Mouse (Mus musculus) central nervous system, embryonic 18 days (tissue): ENCODE data around the gene Adad2. TPM values are rescaled to one million over a fixed set of nuclear protein-coding genes. Genes with fewer than 3 reads are reported as not detected.

ENCODE experiments used
- polyA plus RNA-seq: library from polyadenylated mRNA; depleted of rRNA; stranded (reverse); fragments of >200 nt; gene quantifications from 2 replicates; pipeline ENCODE4 v1.2.3, GENCODE M21; 2012; rRNA removed

The Adad2 gene
- polyA plus RNA-seq: 0.27 and 0.51 TPM in 2 replicates

DNA sequence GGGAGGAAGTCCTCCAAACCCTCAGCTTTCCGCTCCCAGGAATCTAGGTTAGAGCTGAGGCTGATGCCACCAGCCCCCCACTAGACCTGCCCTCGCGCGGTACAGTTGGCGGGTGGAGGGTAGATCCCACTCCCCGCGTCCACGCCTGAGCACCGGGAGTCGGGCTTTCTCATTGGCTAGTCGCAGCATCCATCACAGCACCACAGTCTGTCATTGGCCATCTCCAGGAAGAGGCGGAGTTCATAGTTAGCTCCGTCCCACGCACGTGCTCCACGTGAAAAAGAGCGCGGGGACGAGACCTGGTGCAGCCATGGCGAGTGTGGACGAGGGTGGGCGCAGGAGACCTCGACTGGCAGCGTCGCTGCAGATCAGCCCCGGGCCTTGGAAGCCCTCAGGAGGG, at the start of gene Adad2:
Gene Adad2 (plus strand): TSS at position 277 of the 400 bp plus-strand sequence.

DNA sequence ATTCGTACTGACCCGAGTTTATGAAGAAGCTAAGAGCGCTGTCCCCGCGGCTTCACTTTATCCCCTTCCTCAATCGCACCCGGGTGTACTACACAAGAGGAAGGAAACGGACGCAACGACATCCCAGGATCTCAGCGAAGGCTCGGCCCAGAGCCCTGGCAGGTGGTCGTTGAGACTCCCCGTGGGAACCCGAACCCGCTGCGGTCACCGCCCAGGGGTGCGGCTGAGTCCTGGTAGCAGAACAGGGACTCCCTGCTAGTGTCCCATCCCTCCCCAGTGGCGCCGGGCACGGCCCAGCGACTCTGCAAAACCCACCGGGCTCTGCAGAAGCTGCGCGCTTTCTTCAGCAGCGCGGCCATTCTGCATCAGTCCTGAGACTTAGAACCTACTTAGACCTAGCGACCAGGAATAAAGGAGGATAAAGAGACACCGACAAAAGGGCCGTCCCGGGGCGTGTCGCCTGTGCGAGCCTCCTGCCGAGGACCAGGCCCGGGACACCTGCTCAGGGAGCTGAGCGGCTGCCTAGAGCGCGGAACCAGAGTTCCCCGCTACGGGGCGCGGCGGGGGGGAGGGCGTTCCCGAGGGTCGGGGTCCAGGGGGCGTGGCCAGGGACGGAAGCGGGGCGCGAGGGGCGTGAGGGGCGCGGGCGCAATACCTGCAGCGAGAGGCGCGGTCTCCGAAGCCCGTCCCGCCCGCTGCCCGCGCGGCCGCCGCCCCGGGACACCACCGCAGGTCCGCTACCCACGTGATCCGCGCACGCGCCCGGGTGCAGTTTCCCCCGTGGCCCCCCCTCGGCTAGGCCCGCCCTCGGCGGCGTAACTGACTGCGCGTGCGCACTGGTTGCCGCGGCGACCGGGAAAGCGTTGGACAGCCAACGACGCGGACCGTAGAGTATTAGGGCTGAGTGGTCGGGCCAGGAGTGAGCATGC, 37.8 kb upstream of the Adad2 start, which contains the start of the genes Hsdl1 and Dnaaf1:
Gene Hsdl1 (minus strand): TSS at position 747 of the 929 bp plus-strand sequence.
Gene Dnaaf1 (plus strand): TSS at position 799 of the 929 bp plus-strand sequence.

DNA sequence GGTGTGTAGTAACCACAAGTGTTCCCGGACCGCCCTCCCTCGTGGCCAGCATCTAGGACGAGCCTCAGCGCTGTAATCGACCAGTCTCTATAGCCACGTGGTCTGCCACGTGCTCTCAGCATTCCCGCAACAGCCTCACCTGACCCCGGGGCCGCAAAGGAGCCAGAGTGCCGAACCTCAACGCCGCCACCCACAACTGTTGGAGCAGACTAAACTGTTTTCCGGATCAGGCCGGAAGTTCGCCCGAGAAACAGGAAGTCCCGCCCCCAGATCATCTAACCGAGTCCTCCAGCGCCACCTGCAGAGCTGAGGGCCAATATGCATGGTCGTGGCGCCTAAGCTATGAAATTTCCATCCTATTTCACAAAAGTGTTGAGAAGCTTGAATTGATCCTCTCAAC, 7.6 kb upstream of the Adad2 start, which contains the start of gene Taf1c:
Gene Taf1c (minus strand): TSS at position 227 of the 400 bp plus-strand sequence.

DNA sequence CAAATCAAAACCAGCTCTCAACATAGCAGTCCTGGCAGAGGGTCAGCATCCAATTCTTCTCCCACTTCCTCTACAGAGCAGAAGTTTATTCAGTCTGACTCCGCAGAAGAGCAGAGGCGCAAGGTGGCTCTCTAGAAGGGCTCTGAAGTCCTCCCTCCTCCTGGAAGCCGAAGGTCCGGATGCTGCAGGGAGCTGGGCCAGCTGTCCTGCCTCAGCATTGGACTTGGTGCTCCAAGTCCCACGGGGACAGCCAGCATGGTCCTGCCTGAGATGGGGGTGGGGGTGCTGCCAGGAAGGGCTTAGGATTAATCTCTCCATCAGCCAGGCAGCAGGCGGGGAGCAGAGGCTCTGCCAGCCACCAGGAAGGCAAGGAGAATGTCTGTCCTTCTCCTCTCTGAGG, 22.8 kb downstream of the Adad2 start, which contains the start of gene Kcng4:
Gene Kcng4 (minus strand): TSS at position 303 of the 400 bp plus-strand sequence.

Other genes starting within 250 kb of the Adad2 start
- gene Mlycd, start 217.9 kb upstream of the Adad2 start, polyA plus RNA-seq: 18.3 and 19.3 TPM in 2 replicates
- 0.53 and 0.73 TPM in 2 replicates for gene Osgin1, start 178.6 kb upstream of the Adad2 start, polyA plus RNA-seq
- 42.8 and 44.1 TPM in 2 replicates for gene Necab2, start 166.0 kb upstream of the Adad2 start, polyA plus RNA-seq
- 0.08 and 0.09 TPM in 2 replicates for gene Slc38a8, start 111.0 kb upstream of the Adad2 start, polyA plus RNA-seq
- 72.5 and 75.5 TPM in 2 replicates for gene Mbtps1, start 54.0 kb upstream of the Adad2 start, polyA plus RNA-seq
- gene Hsdl1, start 37.6 kb upstream of the Adad2 start, polyA plus RNA-seq: 76.3 and 83.7 TPM in 2 replicates
- 0.53 and 0.62 TPM in 2 replicates for gene Dnaaf1, start 37.5 kb upstream of the Adad2 start, polyA plus RNA-seq
- 22.8 and 24.0 TPM in 2 replicates for gene Taf1c, start 7.5 kb upstream of the Adad2 start, polyA plus RNA-seq
- gene Kcng4, start 22.9 kb downstream of the Adad2 start, polyA plus RNA-seq: 0.19 and 0.41 TPM in 2 replicates
- gene Wfdc1, start 53.6 kb downstream of the Adad2 start, polyA plus RNA-seq: 8.6 and 9.7 TPM in 2 replicates
- gene Atp2c2, start 87.3 kb downstream of the Adad2 start, polyA plus RNA-seq: 0.27 and 0.30 TPM in 2 replicates
- gene Tldc1, start 165.7 kb downstream of the Adad2 start, polyA plus RNA-seq: 13.9 and 14.5 TPM in 2 replicates
- gene Cotl1, start 227.8 kb downstream of the Adad2 start, polyA plus RNA-seq: 261 and 319 TPM in 2 replicates
- 13.8 and 15.7 TPM in 2 replicates for gene Klhl36, start 249.5 kb downstream of the Adad2 start, polyA plus RNA-seq